13 mouse cellular contexts compared by ENCODE assay signal in genomic region chr14:79564784-79565183, GRCm38 (mm10). TPM values are rescaled to one million over a fixed set of nuclear protein-coding genes. Genes with fewer than 3 reads are reported as not detected.
A peak's percentile ranks its signal among the peaks of the same experiment; 100 is the strongest.
DNase-seq lines count a peak whose midpoint lies in the region; ATAC-seq and TF ChIP-seq lines count a peak whose summit lies in the region.
"Had no signal": no experiment of that assay in that cellular context is flagged by ENCODE, and none has a peak within 500 bp of the region (broad histone marks: within the 10 kb centered on the region; RNA-seq: fewer than 3 reads in every experiment).

No protein-coding gene starts in this region.

- no peak for TF ChIP-seq EP300 in stomach, postnatal 0 days (optimal IDR thresholded peaks at IDR 0.05)

- 68% methylated on average over 6 of the region's 6 CpGs for WGBS in heart, embryonic 12.5 days
- 69% methylated on average over 6 of the region's 6 CpGs for WGBS in stomach, postnatal 0 days

- DNase-seq in heart, postnatal 10 days, result no peak
- peak; percentile 31 for DNase-seq in thymus, postnatal 0 days (ENCODE audit: low spot score)
- no peak for DNase-seq in thymus, postnatal 10 days (ENCODE audit: low spot score in 2 of 2)
- DNase-seq in embryo, embryonic 11 days, result peak; percentile 36
- no peak for DNase-seq in stomach, postnatal 0 days (ENCODE audit: low spot score)
- DNase-seq in left cerebral cortex, adult 8-10 months (ENCODE audit: low spot score in 2 of 2), result no peak
- no peak for DNase-seq in adrenal gland, postnatal 4 days (ENCODE audit: low spot score in 2 of 2)
- DNase-seq: adrenal gland, postnatal 25 days; cerebellum, postnatal 10 days; kidney, adult 11 months had no signal

- H3K27ac ChIP-seq in heart, embryonic 12.5 days (ENCODE audit: poor library complexity, severe bottlenecking), result no peak overlapping the region
- H3K27ac ChIP-seq in stomach, postnatal 0 days (replicated peaks), result no peak overlapping the region

- H3K9ac ChIP-seq in heart, embryonic 12.5 days, result no peak overlapping the region
- no peak overlapping the region for H3K9ac ChIP-seq in stomach, postnatal 0 days (ENCODE audit: low read length)

- no peak overlapping the region for H3K4me2 ChIP-seq in heart, embryonic 12.5 days
- no peak overlapping the region for H3K4me2 ChIP-seq in stomach, postnatal 0 days (replicated peaks; ENCODE audit: low read depth)

- H3K9me3 ChIP-seq in heart, embryonic 12.5 days (replicated peaks), result no peaks in the 10 kb centered on the region; the same call in 1 of the 2 replicates
- no peaks in the 10 kb centered on the region for H3K9me3 ChIP-seq in stomach, postnatal 0 days (ENCODE audit: control insufficient read depth, low read length)
- H3K9me3 ChIP-seq: G1E had no signal

- TF ChIP-seq CTCF in stomach, postnatal 0 days (IDR thresholded peaks at IDR 0.05; ENCODE audit: low read depth), result peak; percentile 56

- H3K4me3 ChIP-seq in heart, embryonic 12.5 days, result no peak overlapping the region
- no peak overlapping the region for H3K4me3 ChIP-seq in stomach, postnatal 0 days (ENCODE audit: low read depth, low read length)
- H3K4me3 ChIP-seq: myocyte had no signal

- intact Hi-C loops in heart, postnatal 10 days (cut with DNase I), result loop anchor here (5.0 kb wide), 2 partner anchors 42 to 172 kb away; partner anchors contain the start of gene Naa16

- H3K27me3 ChIP-seq in heart, embryonic 12.5 days (replicated peaks), result no peaks in the 10 kb centered on the region
- H3K27me3 ChIP-seq in stomach, postnatal 0 days (ENCODE audit: control insufficient read depth, insufficient read depth, low read length), result no peaks in the 10 kb centered on the region

- H3K4me1 ChIP-seq in heart, embryonic 12.5 days (replicated peaks), result peaks cover 4% of the 10 kb centered on the region; the same call in 1 of the 2 replicates
- no peaks in the 10 kb centered on the region for H3K4me1 ChIP-seq in stomach, postnatal 0 days (replicated peaks; ENCODE audit: control insufficient read depth, insufficient read depth)

- peaks cover 46% of the 10 kb centered on the region for H3K36me3 ChIP-seq in heart, embryonic 12.5 days
- peaks cover 9% of the 10 kb centered on the region; the same call in 1 of the 2 replicates for H3K36me3 ChIP-seq in stomach, postnatal 0 days (ENCODE audit: control insufficient read depth, insufficient read depth, low read length)

- 0 out of 2 replicates have a peak, but pooled peaks have one; percentile 18 for ATAC-seq in heart, embryonic 12.5 days (ENCODE audit: insufficient number of reproducible peaks, low FRiP score)
- ATAC-seq in stomach, postnatal 0 days (ENCODE audit: low FRiP score, low TSS enrichment), result no peak

RNA-seq across cellular contexts. Expression of gene Sugt1, which starts 22.7 kb away (rescaled TPM):
- polyA plus RNA-seq in heart, embryonic 12.5 days (2016; fragmentation: Nextera tagmentation; extraction: Ambion mirVana), result 98.9 and 99.1 TPM in 2 replicates
- total RNA-seq in heart, postnatal 10 days (2021), result 10 to 100 TPM; 83.3 to 89.9 TPM
- polyA plus RNA-seq in thymus, postnatal 0 days (2015; fragmentation: Nextera tagmentation; extraction: Ambion mirVana), result 130 and 131 TPM in 2 replicates
- 70.4 and 73.7 TPM in 2 replicates for polyA plus RNA-seq in stomach, postnatal 0 days (2015; fragmentation: Nextera tagmentation; extraction: Ambion mirVana)
- 10 to 100 TPM; 87.9 to 97.3 (median 91.3) TPM for total RNA-seq in left cerebral cortex, adult 8-10 months (2022)
- total RNA-seq in adrenal gland, postnatal 4 days (2021), result 10 to 100 TPM; 91.3 to 95.7 TPM

Comparison
In these comparisons a context has a peak if more than half of its experiments do, and no peak if none do; other contexts are left out.
1. DNase-seq: peak in thymus, postnatal 0 days (single experiment) and embryo, embryonic 11 days (single experiment); none in heart, postnatal 10 days (0 of 2), thymus, postnatal 10 days (0 of 2), stomach, postnatal 0 days (single experiment), left cerebral cortex, adult 8-10 months (0 of 2) and adrenal gland, postnatal 4 days (0 of 2).